Mouse (Mus musculus): Measurements from ENCODE around the gene Nfat5.

Nfat5 gene

GRCm38 (mm10) chr8:107292928-107293601 is at the start of gene Nfat5:
Gene Nfat5, plus strand, starts transcription at chr8:107293470.
- in situ Hi-C loops (cut with MboI; ENCODE audit: low pct_unique_long_range_greater_than_20kb in 1 of 2, low sequenced_read_pairs in 2 of 2, unreplicated experiment in 1 of 2) = no loop called here

- in situ Hi-C loops (cut with MboI; ENCODE audit: low pct_unique_long_range_greater_than_20kb in 1 of 2, low sequenced_read_pairs in 2 of 2, unreplicated experiment in 1 of 2) = no loop called here
Observed at GRCm38 (mm10) chr8:107244218-107244617, 49.1 kb upstream of the Nfat5 start.

GRCm38 (mm10) chr8:107248456-107248855 is 44.8 kb upstream of the Nfat5 start:
- in situ Hi-C loops (cut with MboI; ENCODE audit: low pct_unique_long_range_greater_than_20kb in 1 of 2, low sequenced_read_pairs in 2 of 2, unreplicated experiment in 1 of 2) = no loop called here

GRCm38 (mm10) chr8:107251481-107252104 is 41.7 kb upstream of the Nfat5 start:
- in situ Hi-C loops (cut with MboI; ENCODE audit: low pct_unique_long_range_greater_than_20kb in 1 of 2, low sequenced_read_pairs in 2 of 2, unreplicated experiment in 1 of 2) = no loop called here

- in situ Hi-C loops (cut with MboI; ENCODE audit: low pct_unique_long_range_greater_than_20kb in 1 of 2, low sequenced_read_pairs in 2 of 2, unreplicated experiment in 1 of 2) = no loop called here
Observed at GRCm38 (mm10) chr8:107253121-107253520, 40.1 kb upstream of the Nfat5 start.

GRCm38 (mm10) chr8:107254403-107254802 is 38.9 kb upstream of the Nfat5 start:
- in situ Hi-C loops (cut with MboI; ENCODE audit: low pct_unique_long_range_greater_than_20kb in 1 of 2, low sequenced_read_pairs in 2 of 2, unreplicated experiment in 1 of 2) = no loop called here

GRCm38 (mm10) chr8:107254951-107255457 is 38.3 kb upstream of the Nfat5 start:
- in situ Hi-C loops (cut with MboI; ENCODE audit: low pct_unique_long_range_greater_than_20kb in 1 of 2, low sequenced_read_pairs in 2 of 2, unreplicated experiment in 1 of 2) = no loop called here

GRCm38 (mm10) chr8:107257223-107257622 is 36.0 kb upstream of the Nfat5 start:
- in situ Hi-C loops (cut with MboI; ENCODE audit: low pct_unique_long_range_greater_than_20kb in 1 of 2, low sequenced_read_pairs in 2 of 2, unreplicated experiment in 1 of 2) = no loop called here

GRCm38 (mm10) chr8:107260120-107260519 is 33.1 kb upstream of the Nfat5 start:
- in situ Hi-C loops (cut with MboI; ENCODE audit: low pct_unique_long_range_greater_than_20kb in 1 of 2, low sequenced_read_pairs in 2 of 2, unreplicated experiment in 1 of 2) = no loop called here

- in situ Hi-C loops (cut with MboI; ENCODE audit: low pct_unique_long_range_greater_than_20kb in 1 of 2, low sequenced_read_pairs in 2 of 2, unreplicated experiment in 1 of 2) = no loop called here
Observed at GRCm38 (mm10) chr8:107261172-107261571, 32.1 kb upstream of the Nfat5 start.

- in situ Hi-C loops (cut with MboI; ENCODE audit: low pct_unique_long_range_greater_than_20kb in 1 of 2, low sequenced_read_pairs in 2 of 2, unreplicated experiment in 1 of 2) = no loop called here
Observed at GRCm38 (mm10) chr8:107262046-107262705, 31.1 kb upstream of the Nfat5 start.

GRCm38 (mm10) chr8:107265811-107266210 is 27.5 kb upstream of the Nfat5 start:
- in situ Hi-C loops (cut with MboI; ENCODE audit: low pct_unique_long_range_greater_than_20kb in 1 of 2, low sequenced_read_pairs in 2 of 2, unreplicated experiment in 1 of 2) = no loop called here

GRCm38 (mm10) chr8:107268501-107268900 is 24.8 kb upstream of the Nfat5 start:
- in situ Hi-C loops (cut with MboI; ENCODE audit: low pct_unique_long_range_greater_than_20kb in 1 of 2, low sequenced_read_pairs in 2 of 2, unreplicated experiment in 1 of 2) = no loop called here

GRCm38 (mm10) chr8:107269191-107269590 is 24.1 kb upstream of the Nfat5 start:
- in situ Hi-C loops (cut with MboI; ENCODE audit: low pct_unique_long_range_greater_than_20kb in 1 of 2, low sequenced_read_pairs in 2 of 2, unreplicated experiment in 1 of 2) = no loop called here

GRCm38 (mm10) chr8:107269617-107270139 is 23.6 kb upstream of the Nfat5 start:
- in situ Hi-C loops (cut with MboI; ENCODE audit: low pct_unique_long_range_greater_than_20kb in 1 of 2, low sequenced_read_pairs in 2 of 2, unreplicated experiment in 1 of 2) = no loop called here

- in situ Hi-C loops (cut with MboI; ENCODE audit: low pct_unique_long_range_greater_than_20kb in 1 of 2, low sequenced_read_pairs in 2 of 2, unreplicated experiment in 1 of 2) = no loop called here
Observed at GRCm38 (mm10) chr8:107270287-107270686, 23.0 kb upstream of the Nfat5 start.

GRCm38 (mm10) chr8:107270751-107271150 is 22.5 kb upstream of the Nfat5 start:
- in situ Hi-C loops (cut with MboI; ENCODE audit: low pct_unique_long_range_greater_than_20kb in 1 of 2, low sequenced_read_pairs in 2 of 2, unreplicated experiment in 1 of 2) = no loop called here

GRCm38 (mm10) chr8:107277323-107277883 is 15.9 kb upstream of the Nfat5 start:
- in situ Hi-C loops (cut with MboI; ENCODE audit: low pct_unique_long_range_greater_than_20kb in 1 of 2, low sequenced_read_pairs in 2 of 2, unreplicated experiment in 1 of 2) = no loop called here

GRCm38 (mm10) chr8:107278571-107278970 is 14.7 kb upstream of the Nfat5 start:
- in situ Hi-C loops (cut with MboI; ENCODE audit: low pct_unique_long_range_greater_than_20kb in 1 of 2, low sequenced_read_pairs in 2 of 2, unreplicated experiment in 1 of 2) = no loop called here

Data from mouse embryonic stem cell (cell line).